Mouse (Mus musculus) layer of hippocampus, adult 2 months (tissue): Measurements from ENCODE around the gene Gsdma. TPM values are rescaled to one million over a fixed set of nuclear protein-coding genes. Genes with fewer than 3 reads are reported as not detected.
"Not testable (repeated sequence)": the region's sequence is repeated elsewhere in the genome, so short reads cannot be mapped to it uniquely, and the experiment has no call there.

Experiments used
- DNase-seq, 2 experiments: peaks; one replicate each; pipeline ENCODE4 v3.0.0; 2022; ENCODE audit warnings: low spot score in 2 of 2
- H3K27ac ChIP-seq: fragments of 200-600 bp; 2 replicates; pipeline ENCODE4 v1.8.1; 2022
- H3K4me3 ChIP-seq: fragments of 200-600 bp; 2 replicates; pipeline ENCODE4 v1.8.1; 2022; ENCODE audit warnings: mild to moderate bottlenecking
- CTCF ChIP-seq: fragments of 200-600 bp; conservative IDR thresholded peaks from 2 replicates; pipeline ENCODE4 v1.8.1; 2022; ENCODE audit warnings: antibody characterized with exemption, mild to moderate bottlenecking, moderate library complexity
- total RNA-seq, 2 experiments: library from RNA; stranded (reverse); gene quantifications; 2 replicates each; pipeline ENCODE4 v1.2.3; 2021

Gsdma gene
- total RNA-seq, 2 experiments from 2014 or later = not detected

DNA sequence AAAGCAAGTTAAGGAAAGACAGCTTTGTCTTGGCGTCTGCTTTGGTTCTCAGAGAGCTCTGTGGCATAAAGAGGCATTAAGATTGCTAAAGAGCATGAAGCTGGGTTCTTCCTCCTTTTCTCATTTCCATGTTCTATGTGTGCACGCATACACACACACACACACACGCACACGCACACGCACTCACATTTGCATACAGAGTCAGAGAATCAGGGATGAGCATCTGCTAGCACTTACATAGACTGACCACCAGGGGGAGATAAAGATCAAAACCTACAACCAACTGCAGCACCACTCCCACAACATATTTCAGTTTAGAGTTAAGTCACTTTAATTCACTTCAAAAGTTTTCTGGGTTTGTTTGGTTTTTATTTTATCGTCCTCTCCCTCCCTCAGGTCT lies 3.6 kb upstream of the Gsdma start:
- Histone ChIP-seq H3K27ac (no peak overlapping the region), H3K4me3 (no peak overlapping the region)
- DNase-seq = peak; percentile 63 to 74
- peak; percentile 86 for TF ChIP-seq CTCF

DNA sequence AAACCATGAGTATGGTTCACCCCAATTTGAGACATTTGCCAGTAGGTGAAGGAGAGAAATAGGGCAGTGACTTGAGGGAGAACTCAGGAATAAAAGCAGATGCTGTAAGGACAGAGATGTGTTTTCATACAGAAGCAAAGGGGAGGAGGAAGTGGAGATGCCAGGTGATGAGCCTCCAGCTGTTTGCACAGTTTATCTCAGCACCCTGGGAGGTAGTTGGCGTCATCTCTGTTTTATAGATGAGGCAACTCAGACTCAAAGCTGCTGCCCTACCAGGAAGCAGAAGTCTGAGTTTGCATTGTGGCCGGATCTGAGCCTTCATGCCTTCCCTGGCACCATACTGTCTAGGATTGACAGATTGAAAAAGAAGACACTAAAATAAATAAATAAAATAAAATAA lies 4.8 kb downstream of the Gsdma start:
- DNase-seq = no peak
- H3K27ac ChIP-seq = no peak overlapping the region
- no peak for TF ChIP-seq CTCF
- H3K4me3 ChIP-seq = no peak overlapping the region

DNA sequence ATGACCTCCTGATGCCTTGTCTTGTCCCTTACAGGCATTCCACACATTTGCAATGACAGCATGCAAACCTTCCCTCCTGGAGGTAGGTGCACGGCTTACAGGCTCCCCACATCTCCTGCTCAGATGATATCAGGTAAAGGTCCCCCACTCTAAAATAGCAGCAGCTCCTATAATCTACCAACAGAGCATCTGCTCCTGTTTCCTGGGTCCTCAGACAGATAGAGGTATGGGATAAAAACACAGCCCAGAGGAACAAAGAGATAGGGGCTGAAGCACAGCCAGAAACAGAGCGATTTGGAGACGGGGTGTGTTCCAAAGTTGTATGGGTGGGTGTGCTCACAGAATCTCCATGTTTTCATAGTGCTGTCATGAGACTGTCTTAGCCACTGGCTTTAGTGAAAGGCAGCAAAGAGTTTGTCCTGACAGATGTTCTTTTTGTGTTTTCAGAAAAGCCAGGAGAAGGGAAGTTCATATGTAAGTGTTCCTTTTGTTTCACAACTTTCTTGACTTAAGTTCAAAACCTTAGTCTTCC lies 7.2 kb downstream of the Gsdma start:
- Histone ChIP-seq H3K4me3 (no peak overlapping the region), H3K27ac (no peak overlapping the region)
- no peak for DNase-seq
- no peak for TF ChIP-seq CTCF

DNA sequence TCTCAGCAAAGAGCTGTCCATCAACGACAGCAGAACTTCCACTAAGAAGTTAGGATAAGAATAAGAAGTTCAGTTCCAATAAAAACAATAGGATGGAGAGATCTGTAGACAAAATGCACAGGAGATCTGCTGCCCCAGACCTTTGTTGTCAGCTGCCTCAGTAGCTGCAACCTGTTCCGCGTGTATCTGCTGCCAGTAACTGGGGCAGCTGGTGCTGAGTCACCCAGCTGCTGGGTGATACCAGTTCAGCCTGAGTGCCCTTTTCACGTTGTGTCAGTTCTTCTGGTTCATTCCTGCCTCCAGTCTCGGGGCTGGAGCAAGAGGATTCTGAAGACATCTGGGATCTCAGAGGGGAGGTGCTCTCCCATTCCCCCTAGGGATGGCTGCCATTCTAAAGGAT lies 7.7 kb downstream of the Gsdma start:
- H3K4me3 ChIP-seq = no peak overlapping the region
- no peak for DNase-seq
- H3K27ac ChIP-seq = no peak overlapping the region
- TF ChIP-seq CTCF = no peak

DNA sequence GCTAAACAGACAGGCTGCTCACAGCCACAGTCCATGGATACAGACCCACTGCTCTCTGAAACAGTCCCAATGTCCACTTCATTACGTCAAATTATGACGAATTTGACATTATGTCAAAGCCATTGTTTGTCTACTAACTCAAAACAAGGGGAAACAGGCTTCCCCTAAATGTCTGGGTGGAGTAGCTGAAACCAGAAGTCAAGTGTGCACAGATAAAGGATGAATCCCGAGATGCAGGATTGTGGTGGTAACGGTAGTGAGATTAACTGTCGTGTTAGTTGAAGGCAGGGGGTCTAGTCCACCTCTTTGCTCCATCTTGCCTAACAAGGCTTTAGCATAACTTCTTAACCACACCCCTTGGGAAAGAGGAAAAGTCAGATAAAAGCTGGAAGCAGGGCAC lies 8.3 kb downstream of the Gsdma start:
- no peak for DNase-seq
- TF ChIP-seq CTCF = no peak
- H3K27ac ChIP-seq = no peak overlapping the region
- H3K4me3 ChIP-seq = no peak overlapping the region

DNA sequence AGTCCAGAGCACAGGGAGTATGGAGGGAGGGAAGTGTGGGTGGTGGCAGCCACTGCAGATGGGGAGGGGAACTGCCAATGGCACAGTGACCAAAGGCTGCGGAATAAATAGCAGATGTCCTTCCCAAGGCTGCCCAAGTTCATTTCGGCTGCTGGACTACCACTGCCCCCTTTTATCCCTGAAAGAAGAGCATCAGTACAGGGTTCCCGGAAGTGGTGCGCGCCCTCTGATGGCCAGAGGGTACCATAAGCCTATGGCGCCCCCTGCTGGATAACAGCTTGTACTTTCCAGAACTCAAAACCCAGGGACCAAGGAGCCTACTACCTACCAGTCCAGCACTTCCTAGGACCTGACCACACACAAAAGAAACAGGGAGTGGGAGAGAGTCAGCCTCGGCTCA lies 9.0 kb downstream of the Gsdma start:
- not testable (repeated sequence) for H3K27ac ChIP-seq

DNA sequence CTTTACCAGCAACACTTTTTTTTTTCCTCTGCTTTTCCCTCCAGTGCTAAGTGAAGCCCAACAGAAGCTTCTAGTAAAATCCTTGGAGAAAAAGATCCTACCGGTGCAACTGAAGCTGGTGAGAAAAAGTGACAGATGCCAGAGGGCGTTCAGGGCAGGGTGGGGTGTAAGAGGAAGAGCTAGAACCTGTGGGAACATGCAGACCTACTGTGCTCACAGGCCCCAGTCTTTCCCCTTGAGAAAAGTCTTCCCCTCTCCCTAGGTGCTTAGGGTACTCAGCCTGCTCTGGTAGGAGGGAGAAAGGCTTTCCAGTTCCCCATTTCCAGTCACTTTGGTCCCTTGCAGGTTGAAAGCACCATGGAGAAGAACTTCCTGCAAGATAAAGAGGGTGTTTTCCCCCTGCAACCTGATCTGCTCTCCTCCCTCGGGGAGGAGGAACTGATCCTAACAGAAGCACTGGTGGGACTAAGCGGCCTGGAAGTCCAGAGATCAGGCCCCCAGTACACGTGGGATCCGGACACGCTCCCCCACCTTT lies 11.7 kb downstream of the Gsdma start:
- H3K4me3 ChIP-seq = no peak overlapping the region
- no peak overlapping the region for H3K27ac ChIP-seq
- no peak for DNase-seq
- TF ChIP-seq CTCF = no peak

More for the DNA sequence above, 9.0 kb downstream of the Gsdma start:
- not testable (repeated sequence) for H3K4me3 ChIP-seq
- peak; percentile 70 for TF ChIP-seq CTCF
- DNase-seq = peak; percentile 38 to 58

DNA sequence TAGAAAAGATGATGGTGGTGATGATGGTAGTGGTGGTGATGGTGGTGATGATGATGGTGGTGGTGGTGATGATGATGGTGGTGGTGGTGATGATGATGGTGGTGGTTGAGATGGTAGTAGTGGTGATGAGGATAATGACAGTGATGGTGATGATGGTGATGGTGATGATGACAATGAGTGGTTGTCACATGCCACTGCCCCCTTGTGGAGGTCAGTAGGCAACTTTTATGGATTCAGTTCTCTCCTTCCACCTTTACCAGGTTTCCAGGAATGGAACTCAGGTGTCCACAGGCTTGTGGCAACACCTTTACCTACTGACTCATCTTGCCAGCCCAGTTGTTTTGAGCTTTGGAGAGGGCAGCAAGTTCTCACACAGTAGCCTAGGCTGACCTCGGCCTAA lies 15.9 kb downstream of the Gsdma start:
- TF ChIP-seq CTCF = peak; percentile 36
- no peak overlapping the region for H3K27ac ChIP-seq
- no peak overlapping the region for H3K4me3 ChIP-seq
- no peak for DNase-seq

DNA sequence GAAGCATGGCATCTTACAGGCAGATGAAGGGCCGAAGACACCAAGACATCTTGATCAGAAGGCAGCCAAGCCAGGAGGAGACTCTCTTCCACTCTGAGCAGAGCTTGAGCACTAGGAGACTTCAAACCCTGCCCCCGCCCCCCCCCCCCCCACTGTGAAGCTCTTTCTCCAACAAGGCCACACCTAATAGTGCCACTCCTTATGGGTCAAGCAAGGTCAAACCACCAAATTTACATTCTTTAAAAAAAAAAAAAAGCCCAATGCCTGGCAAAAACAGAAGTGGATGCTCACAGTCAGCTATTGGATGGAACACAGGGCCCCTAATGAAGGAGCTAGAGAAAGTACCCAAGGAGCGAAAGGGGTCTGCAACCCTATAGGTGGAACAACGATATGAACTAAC lies 16.4 kb downstream of the Gsdma start:
- H3K4me3 ChIP-seq, H3K27ac ChIP-seq, DNase-seq: not testable (repeated sequence)

DNA sequence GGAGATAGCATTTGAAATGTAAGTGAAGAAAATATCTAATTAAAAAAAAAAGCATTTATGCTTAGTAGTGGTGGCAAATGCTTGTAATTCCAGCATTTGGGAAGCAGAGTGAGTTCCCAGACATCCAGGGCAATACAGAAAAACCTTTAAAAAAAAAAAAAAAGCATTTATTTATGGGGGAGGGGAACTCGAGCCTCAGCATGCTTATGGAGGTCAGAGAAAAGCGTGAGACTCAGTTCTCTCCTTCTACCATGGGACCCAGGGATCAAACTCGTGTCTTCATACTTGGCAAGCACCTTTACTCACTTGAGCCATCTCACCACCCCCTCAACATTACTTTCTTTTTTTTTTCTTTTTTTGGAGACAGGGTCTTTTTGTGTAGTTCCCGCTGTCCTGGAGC lies 17.0 kb downstream of the Gsdma start:
- no peak overlapping the region for H3K4me3 ChIP-seq
- TF ChIP-seq CTCF = no peak
- DNase-seq = no peak
- no peak overlapping the region for H3K27ac ChIP-seq

DNA sequence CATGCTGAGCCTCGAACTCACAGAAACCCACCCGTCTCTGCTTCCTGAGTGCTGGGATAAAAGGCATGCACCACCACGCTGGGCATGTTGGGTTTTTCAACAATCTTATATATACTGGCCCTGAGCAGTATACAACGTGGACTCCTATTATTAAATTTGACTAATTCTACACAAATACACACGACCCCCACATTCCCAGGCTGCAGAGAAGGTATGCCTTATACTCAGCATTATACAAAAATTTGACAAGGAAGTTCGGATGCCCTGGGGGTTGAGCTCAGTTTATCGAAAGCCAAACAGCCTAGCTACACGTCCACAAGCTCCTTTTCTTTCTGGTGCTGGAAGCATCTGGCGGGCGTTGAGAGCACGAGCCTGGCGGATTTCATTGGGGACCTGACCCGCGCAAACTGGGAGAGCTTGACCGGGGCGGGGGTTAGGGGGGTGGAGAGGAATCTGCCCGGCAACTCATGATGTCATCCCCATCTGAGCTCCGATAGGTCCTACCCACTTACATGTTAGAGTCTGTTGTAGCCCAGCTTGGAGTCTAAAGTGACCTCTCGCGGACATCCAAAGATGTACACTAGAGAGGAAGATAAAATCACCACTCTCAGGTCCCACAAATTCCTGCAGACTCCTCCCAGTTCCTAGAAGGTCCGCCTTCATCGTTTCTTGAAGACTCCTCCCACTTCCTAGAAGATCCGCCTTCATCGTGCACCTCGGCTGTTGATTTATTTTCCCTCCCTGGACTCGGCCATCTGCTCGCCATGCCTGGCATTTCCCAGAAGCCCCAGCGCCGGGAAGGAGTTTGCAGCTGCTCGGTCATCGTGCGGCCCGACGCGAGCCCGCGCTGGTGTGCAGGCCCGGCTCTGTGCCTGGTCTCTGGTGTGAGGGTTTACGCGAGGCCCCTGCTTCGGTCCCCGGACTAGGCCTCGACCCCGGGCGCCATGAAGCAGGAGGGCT lies 17.9 kb downstream of the Gsdma start, which contains the start of gene Psmd3:
Gene Psmd3 (plus strand): TSS at position 769 of the 960 bp plus-strand sequence.
- H3K27ac ChIP-seq = peak within 1 kb of the TSS; percentile 96
- peak within 1 kb of the TSS; percentile 99 for H3K4me3 ChIP-seq
- DNase-seq = peak; percentile 96 to 97
- TF ChIP-seq CTCF = peak; percentile 56

DNA sequence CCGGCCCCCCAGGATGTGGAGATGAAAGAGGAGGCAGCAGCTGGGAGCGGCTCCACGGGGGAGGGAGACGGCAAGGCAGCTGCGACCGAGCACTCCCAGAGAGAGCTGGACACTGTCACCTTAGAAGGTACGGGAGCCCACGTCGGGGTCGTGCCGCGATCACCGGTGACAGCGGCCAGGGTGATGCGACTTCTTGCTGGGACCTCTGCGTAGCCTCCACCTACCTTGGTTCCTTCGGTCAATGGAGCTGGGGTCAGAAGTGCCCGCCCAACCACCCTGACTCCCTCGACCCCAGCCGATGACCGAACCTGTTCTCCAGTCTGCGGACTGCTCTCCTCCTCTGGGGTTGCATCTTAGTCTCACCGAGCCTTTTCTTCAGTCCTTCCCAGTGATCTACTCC lies 18.7 kb downstream of the Gsdma start:
- no peak for TF ChIP-seq CTCF
- H3K4me3 ChIP-seq = peak overlapping the region; percentile 99

DNA sequence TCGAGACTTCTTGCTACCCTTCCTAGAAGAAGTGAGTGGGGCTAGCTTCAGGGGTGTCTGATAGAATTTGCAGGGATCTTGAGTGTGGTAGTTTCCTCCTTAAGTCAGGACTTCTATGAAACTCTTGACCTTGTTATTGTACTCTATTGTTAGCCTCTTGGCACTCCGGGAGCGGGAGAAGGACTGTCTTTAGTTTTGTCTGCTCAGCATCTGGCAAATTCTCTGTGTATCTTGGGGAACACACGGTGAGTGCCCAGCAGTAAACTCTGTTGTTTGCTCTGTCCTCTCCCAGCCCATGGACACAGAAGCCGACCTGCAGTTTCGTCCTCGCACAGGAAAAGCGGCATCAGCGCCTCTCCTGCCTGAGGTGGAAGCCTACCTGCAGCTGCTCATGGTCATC lies 21.5 kb downstream of the Gsdma start:
- no peak for TF ChIP-seq CTCF
- H3K4me3 ChIP-seq = no peak overlapping the region
- DNase-seq = no peak

More for the DNA sequence above, 18.7 kb downstream of the Gsdma start:
- DNase-seq = no peak
- peak overlapping the region; percentile 96 for H3K27ac ChIP-seq

More for the DNA sequence above, 21.5 kb downstream of the Gsdma start:
- H3K27ac ChIP-seq = no peak overlapping the region
